Mouse (Mus musculus): Measurements from ENCODE around the gene Gpr35. TPM values are rescaled to one million over a fixed set of nuclear protein-coding genes. Genes with fewer than 3 reads are reported as not detected.

The Gpr35 gene
- total RNA-seq, 2 experiments from 2014 or later: 0.11 to 0.22 TPM

DNA sequence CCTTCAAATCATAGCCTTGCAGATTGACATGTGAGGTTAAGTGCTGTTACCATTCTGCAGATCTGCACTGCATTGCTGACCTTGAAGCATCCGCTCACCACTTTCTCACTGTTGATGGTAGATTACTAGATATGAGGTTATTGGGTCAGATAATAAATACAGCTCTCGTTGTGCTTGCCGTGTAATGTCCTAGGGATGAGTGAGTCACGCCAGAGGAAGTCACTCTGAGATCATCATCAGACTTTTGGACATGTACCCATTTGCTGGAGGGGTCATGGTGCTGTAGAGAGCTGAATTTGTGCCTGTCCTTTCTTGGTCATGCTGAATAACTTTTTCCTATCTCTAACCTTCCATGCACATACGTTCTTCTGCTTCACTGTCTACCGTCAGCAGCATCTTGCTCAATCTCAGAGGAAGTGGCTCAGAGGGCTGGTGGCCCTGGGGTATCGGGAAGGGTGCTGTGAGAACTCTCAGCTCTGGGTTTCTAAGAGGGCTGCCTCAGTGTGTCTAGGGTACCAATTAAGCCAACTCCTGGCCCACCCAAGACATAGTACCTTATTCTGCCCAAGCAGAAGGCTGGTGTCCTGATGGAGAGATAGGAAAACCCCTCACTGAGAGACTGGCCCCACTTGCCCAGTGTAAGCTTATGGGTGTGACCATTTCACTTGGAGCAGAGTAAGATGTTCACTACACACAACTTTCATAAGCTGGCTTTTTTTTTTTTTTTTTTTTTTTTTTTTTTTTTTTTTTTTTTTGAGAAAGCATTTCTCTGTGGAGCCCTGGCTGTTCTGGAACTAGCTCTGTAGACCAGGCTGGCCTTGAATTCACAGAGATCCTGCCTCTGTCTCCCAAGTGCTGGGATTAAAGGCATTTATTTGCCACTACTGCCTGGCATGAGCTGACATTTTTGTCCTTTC lies 21.5 kb downstream of the Gpr35 start:
- no peak for DNase-seq (ENCODE audit: extremely low spot score in 1 of 2, low spot score in 2 of 2)
- intact Hi-C loops (cut with DNase I): loop anchor here (5.0 kb wide), 1 partner anchor 35 kb away; the partner anchor contains the start of gene Aqp12

DNA sequence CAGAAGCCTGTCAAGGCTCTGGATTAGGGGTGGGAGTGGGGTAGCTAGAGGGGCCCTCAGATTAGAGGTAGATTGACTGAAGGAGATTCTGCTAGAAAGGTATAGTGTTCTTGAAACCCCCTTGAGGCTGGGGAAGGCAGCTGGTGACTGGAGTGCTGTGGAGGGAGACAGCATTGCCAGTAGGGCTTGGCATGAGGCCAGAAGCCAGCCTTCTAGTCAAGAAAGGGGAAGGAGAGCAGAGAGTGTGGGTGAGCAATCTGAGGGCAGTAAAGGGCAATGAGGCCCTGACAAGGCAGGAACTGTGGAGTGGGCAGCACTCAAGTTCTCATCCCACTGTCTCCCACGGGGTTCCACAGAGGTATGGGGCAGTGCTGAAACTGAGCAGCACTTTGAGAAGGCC lies 22.2 kb downstream of the Gpr35 start:
- peak; percentile 26 to 72 for DNase-seq (ENCODE audit: extremely low spot score in 1 of 2, low spot score in 2 of 2)
- intact Hi-C loops (cut with DNase I): loop anchor here (5.0 kb wide), 1 partner anchor 34 kb away; the partner anchor contains the start of gene Aqp12

DNA sequence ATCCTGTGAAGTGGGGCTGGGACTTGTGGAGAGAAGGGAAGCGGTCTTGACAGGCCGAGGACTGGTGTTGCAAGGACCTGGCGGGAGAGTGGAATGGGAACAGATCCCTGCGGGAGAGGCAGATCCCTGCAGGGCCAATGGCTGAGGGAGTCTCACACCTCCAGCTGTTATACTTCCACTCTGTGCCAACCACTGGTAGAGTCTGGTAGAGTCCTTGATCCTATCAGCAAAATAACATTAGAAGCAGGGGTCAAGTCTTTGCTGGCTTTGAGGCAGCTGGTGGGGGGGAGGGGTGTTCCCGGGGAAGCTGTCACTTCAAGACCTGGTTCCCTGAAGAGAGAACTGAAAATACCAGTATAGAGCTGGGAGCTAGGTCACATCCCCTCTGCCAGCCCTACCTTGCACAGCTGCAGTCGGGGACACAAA lies 25.5 kb downstream of the Gpr35 start:
- DNase-seq (ENCODE audit: extremely low spot score in 1 of 2, low spot score in 2 of 2): peak in 1 of 2 experiments; percentile 29
- intact Hi-C loops (cut with DNase I): no loop called here

DNA sequence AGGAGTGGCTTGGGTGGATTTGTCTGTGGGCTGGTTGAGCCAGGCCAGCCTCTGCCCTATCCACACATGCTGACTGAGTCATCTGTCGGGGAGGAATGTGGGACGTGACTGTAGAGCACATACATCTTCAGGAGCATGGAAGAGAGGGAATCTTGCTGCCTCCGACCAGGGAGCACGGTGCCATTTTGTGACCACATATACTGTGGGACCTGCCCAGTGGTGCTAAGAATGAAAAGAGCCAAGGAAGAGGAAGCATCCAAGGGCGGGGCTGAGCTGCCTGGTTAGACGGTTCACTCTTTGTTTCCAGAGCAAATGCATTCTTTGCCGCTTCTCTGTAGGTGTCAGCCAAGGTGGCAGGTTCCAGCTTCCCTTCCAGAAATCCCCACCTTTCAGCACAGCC lies 28.0 kb downstream of the Gpr35 start:
- peak in 1 of 2 experiments; percentile 13 for DNase-seq (ENCODE audit: extremely low spot score in 1 of 2, low spot score in 2 of 2)
- intact Hi-C loops (cut with DNase I): no loop called here

DNA sequence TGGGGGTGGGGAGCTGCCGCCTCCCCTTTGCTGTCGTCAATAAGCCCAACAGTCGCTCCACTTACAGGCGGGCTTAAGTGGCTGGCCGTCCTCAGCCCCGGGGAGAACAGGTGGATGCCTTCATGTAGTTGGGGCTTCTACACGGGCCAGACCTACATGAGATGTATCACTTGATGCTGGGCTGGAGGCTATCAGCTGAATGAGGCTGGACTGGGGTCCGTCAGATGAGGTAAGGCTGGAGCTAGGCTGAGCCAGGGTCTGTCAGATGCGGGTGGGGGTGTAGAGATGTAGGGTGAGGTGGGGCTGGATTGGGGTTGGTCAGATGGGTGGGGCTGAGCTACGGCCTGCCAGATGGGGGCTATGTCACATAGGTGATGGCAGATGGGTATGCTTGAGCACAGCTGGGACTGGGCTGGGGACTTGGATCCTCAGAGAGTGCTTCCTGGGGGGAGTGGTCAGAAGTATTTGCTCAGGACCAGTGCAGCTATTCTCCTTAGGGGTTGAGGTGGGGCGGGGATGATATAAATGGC lies 28.5 kb downstream of the Gpr35 start:
- intact Hi-C loops (cut with DNase I): no loop called here

DNA sequence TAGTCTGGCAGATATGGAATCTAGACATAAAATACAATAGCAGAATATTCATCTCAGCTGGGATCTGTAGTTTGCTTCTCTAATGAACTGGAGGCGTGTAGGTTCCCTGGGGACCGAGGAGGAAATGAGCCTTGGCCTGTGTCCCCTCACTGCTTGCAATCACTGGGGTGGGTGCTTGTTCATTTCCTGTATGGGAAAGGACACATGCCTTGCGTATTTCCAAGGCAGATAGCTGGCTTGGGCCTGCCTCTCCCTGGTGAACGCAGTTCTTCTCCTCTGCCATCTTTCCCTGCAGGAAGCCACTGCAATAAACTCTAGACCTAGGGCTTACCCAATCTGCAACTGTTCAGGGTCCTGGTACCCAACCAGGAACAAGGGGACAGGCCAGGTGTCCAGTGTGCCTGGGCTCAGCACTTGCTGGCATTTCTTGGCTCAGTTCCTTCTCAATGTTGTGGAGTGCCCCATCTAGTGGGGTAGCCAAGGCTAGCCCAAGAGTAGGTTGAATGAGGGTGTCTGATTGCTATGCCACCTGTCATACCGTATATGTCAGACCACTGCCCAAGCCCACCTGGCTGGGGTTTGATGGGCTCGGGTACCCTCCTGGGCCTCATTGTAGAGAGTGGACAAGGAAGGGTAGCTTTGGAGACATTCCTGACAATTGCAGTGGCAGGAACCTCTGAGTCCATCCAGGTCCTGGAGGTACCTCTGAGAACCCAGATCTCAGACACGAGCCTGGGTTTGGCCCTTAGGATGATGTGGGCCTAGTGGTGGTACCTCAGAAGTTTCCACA lies 30.6 kb downstream of the Gpr35 start:
- intact Hi-C loops (cut with DNase I): no loop called here
- DNase-seq (ENCODE audit: extremely low spot score in 1 of 2, low spot score in 2 of 2): peak in 1 of 2 experiments; percentile 29

More for the DNA sequence above, 28.5 kb downstream of the Gpr35 start:
- DNase-seq (ENCODE audit: extremely low spot score in 1 of 2, low spot score in 2 of 2): peak in 1 of 2 experiments; percentile 21

DNA sequence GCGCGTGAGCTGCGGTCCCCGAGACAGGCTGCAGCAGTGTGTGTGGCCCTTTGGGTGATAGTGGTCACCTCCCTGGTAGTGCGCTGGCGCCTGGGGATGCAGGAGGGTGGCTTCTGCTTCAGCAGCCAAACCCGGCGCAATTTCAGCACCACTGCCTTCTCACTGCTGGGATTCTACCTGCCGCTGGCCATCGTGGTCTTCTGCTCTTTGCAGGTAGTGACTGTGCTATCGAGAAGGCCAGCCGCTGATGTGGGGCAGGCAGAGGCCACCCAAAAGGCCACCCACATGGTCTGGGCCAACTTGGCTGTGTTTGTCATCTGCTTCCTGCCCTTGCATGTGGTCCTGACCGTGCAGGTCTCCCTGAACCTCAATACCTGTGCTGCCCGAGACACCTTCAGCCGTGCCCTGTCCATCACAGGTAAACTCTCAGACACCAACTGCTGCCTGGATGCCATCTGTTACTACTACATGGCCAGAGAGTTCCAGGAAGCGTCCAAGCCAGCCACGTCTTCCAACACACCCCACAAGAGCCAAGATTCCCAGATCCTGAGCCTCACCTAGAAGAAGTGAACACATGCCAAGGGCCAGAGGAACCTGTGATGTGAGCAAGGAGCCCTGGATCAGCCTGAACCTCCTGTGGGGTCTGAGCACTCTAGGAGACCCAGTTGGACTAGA lies 32.4 kb downstream of the Gpr35 start:
- DNase-seq (ENCODE audit: extremely low spot score in 1 of 2, low spot score in 2 of 2): peak in 1 of 2 experiments; percentile 18
- intact Hi-C loops (cut with DNase I): no loop called here

DNA sequence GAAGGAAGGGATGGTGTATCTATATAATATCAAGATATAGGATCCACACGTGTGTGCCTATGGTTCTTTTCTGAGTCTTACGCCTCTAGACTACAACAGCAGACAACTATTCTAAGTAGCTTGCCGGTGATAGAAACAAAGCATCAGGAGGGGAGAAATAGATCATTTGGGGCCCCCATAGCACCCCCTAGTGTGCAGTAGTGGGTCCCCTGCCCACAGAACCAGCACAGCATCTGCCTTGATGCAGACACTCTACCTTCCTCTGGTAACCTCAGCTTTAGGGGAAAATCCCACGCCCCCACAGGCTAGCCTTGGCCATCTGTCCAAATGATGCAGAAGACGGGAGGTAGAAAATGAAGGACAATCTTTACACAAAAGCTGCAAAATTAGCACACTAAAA lies 34.3 kb downstream of the Gpr35 start:
- intact Hi-C loops (cut with DNase I): no loop called here

DNA sequence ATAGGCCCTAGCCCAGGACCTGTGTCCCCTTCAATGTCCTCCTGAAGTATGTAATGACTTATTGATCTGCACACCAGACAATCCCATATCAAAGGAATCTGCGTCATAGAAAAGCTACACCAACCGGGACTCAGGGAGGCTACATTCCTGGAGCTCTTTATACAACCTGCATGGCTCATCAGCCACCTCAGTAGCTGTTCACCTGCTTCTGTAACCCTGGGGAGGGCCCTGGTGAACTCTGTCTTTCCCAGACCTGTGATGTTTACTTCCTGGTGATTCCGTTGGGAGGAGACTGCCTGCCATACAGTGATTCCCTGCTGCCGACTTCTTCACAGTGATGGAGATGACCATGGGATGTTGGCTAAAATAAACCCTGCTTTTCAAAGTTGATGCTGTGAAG lies 38.2 kb downstream of the Gpr35 start:
- no peak for DNase-seq (ENCODE audit: extremely low spot score in 1 of 2, low spot score in 2 of 2)
- intact Hi-C loops (cut with DNase I): no loop called here

More for the DNA sequence above, 34.3 kb downstream of the Gpr35 start:
- DNase-seq (ENCODE audit: extremely low spot score in 1 of 2, low spot score in 2 of 2): peak in 1 of 2 experiments; percentile 15

DNA sequence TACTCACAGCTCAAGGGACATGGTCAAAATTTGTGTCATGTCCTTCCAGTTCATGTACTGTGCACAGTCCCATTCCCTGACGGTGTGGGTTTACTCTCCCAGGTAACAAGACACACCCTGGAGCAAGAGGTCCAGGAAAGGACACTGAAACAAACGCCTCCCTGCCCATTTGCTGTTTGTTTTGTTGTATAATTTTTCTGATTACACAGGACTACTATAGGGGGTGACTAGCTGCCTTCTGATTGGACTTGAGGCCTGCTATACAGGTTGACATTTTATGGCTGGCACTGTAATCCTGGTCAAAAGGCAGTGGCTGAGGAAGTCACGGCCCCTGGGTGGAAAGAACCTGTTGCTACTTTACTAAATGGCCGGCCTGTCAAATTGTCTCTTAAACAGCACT lies 39.2 kb downstream of the Gpr35 start:
- intact Hi-C loops (cut with DNase I): no loop called here
- DNase-seq (ENCODE audit: extremely low spot score in 1 of 2, low spot score in 2 of 2): peak in 1 of 2 experiments; percentile 2

DNA sequence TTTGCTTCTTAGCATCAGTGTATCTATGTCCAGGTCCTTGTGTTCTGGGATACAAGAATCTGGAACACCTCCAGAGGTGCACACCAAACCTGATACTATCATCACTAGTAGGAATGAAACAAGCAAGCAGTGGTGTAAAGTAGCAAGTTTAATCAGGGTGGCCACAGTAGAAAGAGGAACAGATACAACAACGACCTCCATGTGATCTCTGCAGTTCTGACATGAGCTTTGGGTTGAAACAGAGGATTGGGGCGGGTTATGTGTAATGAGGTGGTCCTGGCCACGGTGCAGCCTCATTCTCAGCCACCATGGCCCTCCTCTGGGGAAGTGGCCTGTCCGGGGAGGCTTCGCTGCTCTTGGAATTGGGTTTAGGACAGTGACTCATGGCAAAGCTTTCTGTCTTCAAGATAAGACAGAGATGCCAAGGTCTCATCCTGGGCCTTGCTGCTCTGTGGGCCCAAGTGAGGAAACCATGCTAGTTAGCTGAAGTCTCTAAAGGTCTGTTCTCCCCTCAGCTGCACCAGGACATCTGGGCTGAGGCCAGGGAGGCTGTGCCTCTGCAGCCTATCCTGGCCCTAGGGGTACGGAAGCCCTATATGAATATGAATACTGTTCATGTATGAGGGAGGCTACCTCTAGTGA lies 41.7 kb downstream of the Gpr35 start:
- DNase-seq (ENCODE audit: extremely low spot score in 1 of 2, low spot score in 2 of 2): no peak
- intact Hi-C loops (cut with DNase I): no loop called here

DNA sequence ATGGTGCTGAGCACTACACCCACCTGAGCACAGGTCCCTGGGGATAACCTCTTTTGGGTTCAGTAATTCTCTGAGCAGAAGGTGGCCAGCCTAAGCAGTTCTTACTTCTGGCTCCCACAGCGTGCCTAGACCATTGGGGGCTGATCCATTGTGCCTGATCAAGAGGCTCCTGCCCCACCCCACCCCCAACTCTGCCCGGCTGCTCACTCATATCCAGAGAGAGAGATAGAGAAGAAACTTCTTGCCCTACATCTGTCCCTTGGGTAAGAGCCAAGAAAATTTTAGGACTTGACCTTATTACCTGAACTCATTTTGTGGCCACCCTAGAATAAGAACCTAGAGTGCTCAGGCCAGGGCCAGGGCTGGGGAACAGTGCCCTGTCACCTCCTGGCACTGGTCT lies 42.2 kb downstream of the Gpr35 start:
- intact Hi-C loops (cut with DNase I): no loop called here
- DNase-seq (ENCODE audit: extremely low spot score in 1 of 2, low spot score in 2 of 2): no peak

DNA sequence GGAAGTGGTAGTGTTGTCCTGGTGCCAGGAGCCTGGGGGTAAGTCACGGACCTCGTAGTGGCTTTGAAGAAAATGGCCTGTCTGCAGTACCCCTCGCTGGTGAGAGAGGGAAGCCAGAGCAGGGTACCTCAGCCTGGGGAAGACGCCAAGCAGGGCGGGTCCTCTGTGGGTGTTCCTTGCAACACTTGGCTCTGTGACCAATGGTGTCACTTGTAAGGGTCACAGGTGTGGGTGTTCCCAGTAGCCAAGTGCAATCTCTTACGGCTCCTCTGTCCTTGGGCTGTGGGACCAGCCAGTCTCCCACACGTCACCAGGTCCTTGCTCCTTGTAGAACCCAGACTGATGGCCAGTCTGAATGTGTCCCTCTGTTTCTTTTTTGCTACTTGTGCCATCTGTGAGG lies 55.4 kb downstream of the Gpr35 start, which contains the start of gene Aqp12:
Gene Aqp12 (plus strand): TSS at position 274 of the 400 bp plus-strand sequence.
- no peak for DNase-seq (ENCODE audit: extremely low spot score in 1 of 2, low spot score in 2 of 2)
- intact Hi-C loops (cut with DNase I): loop anchor here (5.0 kb wide), 1 partner anchor 34 kb away; no protein-coding TSS in a partner anchor

DNA sequence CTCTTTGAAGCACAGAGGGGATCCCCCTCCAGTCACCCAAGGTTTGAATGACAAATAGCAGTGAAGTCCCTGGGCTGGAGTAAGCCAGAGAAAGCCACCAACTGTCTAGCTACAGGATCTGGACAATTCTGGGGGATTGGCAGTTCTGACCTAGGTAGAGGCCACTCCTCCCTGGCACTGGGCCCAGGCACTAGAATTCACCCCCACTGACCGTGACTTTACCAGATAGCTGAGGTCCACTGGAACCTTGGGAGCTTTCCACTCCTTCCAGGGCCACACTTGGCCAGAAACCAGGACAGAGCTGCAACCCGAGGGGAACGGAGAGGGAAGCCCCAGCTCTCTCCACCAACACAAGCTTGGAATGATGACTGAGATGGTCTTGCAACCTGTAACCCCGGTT lies 58.5 kb downstream of the Gpr35 start:
- intact Hi-C loops (cut with DNase I): loop anchor here (5.0 kb wide), 1 partner anchor 37 kb away; no protein-coding TSS in a partner anchor
- no peak for DNase-seq (ENCODE audit: extremely low spot score in 1 of 2, low spot score in 2 of 2)

DNA sequence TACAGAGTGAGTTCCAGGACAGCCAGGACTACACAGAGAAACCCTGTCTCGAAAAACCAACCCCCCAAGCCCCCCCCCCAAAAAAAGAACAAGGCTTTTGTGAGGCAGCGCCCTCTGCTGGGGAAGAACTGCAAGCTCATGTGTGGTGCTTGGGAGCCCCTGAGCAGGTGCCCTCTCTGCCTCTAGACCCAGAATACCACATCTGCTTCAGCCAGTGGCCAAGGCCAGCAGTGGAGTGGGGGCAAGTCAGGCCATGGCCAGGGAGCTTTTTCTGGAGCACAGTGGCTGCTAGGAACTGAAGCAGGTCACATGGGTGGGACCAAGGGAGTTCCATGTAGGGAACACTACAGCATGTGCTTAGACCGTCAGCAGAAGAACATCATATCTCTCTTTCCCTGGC lies 60.1 kb downstream of the Gpr35 start:
- intact Hi-C loops (cut with DNase I): no loop called here
- no peak for DNase-seq (ENCODE audit: extremely low spot score in 1 of 2, low spot score in 2 of 2)

DNA sequence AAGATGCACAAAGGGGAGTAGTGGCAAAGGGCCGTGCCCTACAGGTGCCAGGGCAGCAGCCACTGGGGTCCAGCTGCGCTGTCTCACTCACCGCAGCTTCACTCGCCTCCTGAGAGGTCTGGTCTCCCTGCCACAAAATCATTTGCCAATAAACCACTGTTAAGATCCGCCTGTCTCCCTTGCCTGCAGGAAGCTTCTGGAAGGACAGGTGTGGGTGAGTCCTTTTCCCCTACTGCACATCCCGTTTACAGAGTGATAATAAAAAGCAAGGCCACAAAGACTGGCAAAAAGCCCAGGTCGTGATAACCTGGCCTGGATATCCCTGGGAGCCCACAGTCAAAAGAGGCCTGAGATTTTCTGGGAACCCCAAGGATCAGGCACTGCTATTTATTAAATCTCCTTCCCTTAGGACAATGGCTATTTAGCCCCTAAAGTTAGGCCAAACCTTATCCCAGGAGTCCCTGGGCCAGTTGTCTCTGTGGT lies 61.5 kb downstream of the Gpr35 start:
- intact Hi-C loops (cut with DNase I): loop anchor here (2.0 kb wide), 1 partner anchor 55 kb away; no protein-coding TSS in a partner anchor
- DNase-seq (ENCODE audit: extremely low spot score in 1 of 2, low spot score in 2 of 2): no peak

DNA sequence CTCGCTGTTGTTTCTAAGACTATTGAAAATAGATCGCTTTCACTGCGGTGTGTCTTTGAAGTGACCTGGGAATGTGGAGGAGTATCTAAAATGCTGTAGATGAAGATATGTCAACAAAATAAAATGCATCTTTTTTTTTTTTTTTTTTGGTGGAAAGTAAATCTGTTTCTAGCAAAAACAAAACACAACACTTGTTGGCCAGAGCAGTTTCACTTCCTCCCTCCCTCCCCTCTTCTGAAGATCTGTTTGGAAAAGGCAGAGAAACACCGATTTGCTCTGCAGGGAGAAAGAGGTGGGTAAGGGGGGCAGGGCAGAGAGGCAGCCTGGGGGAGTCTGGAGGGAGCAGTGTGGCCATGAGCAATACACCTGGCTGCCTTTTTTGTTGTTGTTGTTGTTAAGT lies 62.7 kb downstream of the Gpr35 start:
- no peak for DNase-seq (ENCODE audit: extremely low spot score in 1 of 2, low spot score in 2 of 2)
- intact Hi-C loops (cut with DNase I): loop anchor here (2.0 kb wide), 1 partner anchor 57 kb away; no protein-coding TSS in a partner anchor

DNA sequence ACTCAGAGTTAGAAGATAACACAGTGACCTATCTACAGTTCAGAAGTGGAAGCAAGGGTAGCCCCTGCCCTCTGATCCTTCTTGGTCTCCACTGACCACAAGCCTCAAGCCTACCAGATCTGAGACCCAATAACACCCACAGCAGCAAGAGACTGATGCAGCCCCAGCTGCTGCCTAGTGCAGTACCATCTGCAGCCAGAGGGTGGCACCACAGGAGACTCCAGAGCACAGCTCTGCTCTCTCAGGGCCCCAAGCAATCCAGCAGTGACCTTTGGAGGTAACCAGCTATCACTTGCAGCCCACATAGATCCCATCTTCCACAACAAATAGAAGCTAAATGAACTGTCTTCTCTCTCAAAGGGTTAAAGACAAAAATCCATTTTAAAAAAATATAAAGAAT lies 63.8 kb downstream of the Gpr35 start:
- intact Hi-C loops (cut with DNase I): no loop called here
- peak; percentile 62 to 86 for DNase-seq (ENCODE audit: extremely low spot score in 1 of 2, low spot score in 2 of 2)

All from left cerebral cortex, postnatal 10 days (tissue).